Mouse (Mus musculus) v-Abl transformed pro-B cells (cell line): Measurements from ENCODE around the gene Tmed6.
"Not testable (repeated sequence)": the region's sequence is repeated elsewhere in the genome, so short reads cannot be mapped to it uniquely, and the experiment has no call there.

Experiments
- in situ Hi-C, 2 experiments: fragments of 400-800 bp; cut with MboI; formaldehyde crosslinking; loops; one replicate each; pipeline ENCODE4 v1.15.1; 2025; ENCODE audit not compliant: unreplicated experiment in 2 of 2

Tmed6 gene

GRCm38 (mm10) chr8:107065511-107066496 is at the start of gene Tmed6:
Tmed6 (minus strand) TSS chr8:107065644.
- in situ Hi-C loops = no loop called here

DNA sequence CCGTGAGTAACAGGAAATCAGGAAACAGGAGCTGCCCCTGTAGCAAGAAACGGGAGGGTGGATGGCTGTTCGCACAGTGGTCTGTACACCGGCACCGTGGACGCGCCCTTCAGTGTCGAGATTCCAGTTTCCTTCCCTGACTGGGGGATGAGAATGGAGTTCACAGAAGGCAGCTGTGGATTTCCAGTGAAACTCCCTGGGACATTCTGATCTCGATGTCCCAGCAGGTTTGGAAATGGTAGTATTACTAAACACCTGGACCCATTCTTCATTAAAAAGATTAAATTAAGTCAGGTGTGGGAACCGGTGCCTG is 49.5 kb upstream of the Tmed6 start:
- in situ Hi-C loops = loop anchor here in 1 of 2 experiments (5.0 kb wide), 1 partner anchor 207 kb away; no protein-coding TSS in a partner anchor

- in situ Hi-C loops = loop anchor here (5.0 kb wide), 1 partner anchor 208 kb away; no protein-coding TSS in a partner anchor
These were observed 48.9 kb upstream of the Tmed6 start for GRCm38 (mm10) chr8:107114150-107115007.

DNA sequence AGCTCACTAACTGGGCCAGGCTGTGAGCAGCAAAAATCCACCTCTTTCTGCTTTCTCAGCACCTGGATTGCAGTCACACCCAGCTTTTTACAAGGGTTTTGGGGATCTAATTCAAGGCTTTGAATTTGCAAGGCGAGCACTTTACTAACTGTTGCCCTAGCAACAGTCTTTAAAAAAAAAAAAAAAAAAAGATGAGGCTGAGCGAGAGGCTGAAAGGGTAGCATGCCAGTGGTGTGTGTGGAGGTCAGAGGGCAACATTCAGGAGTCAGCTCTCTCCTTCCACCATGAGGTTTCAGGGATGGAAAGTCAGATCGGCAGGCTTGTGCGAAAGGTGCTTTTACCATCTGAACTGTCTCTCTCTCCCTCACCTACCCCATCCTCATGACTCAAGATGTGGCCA is 47.8 kb upstream of the Tmed6 start:
- in situ Hi-C loops = loop anchor here in 1 of 2 experiments (5.0 kb wide), 1 partner anchor 209 kb away; no protein-coding TSS in a partner anchor

GRCm38 (mm10) chr8:107111340-107112105 is 46.1 kb upstream of the Tmed6 start:
- in situ Hi-C loops = loop anchor here in 1 of 2 experiments (5.0 kb wide), 1 partner anchor 211 kb away; no protein-coding TSS in a partner anchor

DNA sequence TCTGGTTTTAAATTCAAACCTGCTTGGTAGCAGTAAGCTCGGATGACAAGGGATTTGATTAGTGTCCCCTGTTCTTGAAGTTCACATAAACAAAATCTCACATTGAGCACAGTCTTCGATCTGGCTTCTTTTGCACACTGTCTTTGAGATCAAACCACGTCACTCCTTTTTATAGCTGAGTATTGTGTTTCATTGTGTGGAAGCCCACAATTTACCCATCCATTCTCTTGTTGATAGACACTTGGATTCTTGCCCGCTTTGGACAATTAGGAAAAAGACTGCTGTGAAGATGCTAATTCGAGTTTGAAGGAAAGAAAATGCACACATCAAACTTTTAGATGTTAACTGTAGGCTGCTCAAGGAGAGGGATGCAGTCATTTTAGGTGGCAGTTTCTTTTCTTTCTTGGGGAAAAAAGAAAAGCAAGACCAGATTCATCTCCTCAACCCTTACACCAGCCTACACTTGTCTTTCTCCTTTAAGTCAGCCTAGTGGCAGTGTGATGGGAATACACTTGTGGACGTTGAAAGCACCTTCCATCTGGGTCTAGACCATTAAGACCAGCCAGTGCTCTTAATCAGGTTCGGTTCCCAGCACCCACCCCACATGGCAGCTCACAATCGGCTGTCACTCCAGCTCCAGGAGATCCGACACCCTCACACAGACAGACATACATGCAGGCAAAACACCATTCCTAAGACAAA is 45.3 kb upstream of the Tmed6 start:
- in situ Hi-C loops = loop anchor here in 1 of 2 experiments (5.0 kb wide), 1 partner anchor 212 kb away; no protein-coding TSS in a partner anchor

GRCm38 (mm10) chr8:107109816-107110435 is 44.5 kb upstream of the Tmed6 start:
- in situ Hi-C loops = loop anchor here in 1 of 2 experiments (5.0 kb wide), 1 partner anchor 212 kb away; no protein-coding TSS in a partner anchor

DNA sequence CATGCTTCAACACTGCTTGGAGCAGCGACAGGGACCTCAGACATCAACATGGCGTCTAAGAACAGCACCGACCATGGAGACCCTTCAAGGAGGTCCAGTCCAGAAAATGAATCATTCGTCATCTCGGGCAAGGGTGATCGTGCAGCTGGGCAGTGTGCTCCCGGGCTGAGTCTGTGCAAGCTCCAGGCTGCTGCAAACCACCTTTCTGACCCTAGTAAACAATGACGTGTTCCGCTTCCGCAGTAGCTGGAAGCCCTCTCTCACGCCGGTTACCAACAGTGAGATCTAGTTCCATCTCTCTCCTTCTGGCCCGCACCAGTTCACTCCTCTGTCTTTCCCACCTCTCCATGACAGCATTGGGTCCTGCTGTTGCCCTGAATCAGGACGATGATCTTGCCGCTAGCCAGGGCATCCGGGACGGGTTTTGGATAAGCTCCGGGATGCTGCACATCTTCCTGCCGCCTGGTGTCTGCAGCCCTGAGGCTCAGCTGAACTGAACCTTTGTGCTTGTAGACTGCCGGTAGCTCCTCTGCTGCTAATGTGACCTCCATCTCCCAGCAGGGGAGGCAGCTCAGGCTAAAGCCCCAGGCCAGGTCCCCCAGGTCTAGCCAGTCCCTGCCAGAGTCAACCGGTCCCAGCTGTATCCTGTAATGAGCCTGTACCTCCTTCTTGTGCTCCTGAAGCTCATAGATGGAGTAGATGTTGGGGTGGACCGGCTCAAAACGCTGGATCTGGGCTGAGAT is 43.7 kb upstream of the Tmed6 start:
- in situ Hi-C loops = no loop called here

DNA sequence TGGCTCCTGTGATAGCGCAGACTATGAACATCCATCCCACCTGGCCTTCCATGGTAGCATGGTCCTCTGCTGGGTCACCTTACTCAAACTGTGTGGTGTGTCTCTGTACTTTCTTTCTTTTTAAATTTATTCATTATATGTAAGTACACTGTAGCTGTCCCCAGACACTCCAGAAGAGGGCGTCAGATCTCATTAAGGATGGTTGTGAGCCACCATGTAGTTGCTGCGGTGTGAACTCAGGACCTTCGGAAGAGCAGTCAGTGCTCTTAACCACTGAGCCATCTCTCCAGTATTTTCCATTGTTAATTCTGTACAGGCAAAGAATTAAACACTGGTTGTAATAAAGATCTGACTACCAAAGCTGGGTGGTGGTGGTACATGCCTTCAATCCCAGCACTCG is 42.6 kb upstream of the Tmed6 start:
- in situ Hi-C loops = not testable (repeated sequence)

DNA sequence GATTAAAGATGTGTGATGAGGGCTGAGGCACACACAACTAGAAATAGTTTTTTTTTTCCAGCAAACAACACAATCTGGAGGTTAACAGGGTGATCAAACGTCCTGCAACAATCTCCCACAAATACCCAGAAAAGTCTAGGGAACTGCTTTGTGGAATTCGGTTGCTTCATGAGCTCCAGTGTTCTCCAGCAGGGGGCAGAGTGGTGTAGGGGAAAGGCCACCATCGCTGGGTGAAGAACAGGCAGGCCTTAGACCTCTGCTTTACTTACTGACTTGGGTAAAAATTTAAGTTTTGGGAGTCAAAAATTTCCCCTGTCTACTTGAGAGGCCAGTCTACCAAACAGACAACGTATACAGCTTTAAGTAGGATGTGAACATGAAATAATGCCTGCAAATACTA is 39.1 kb upstream of the Tmed6 start:
- in situ Hi-C loops = loop anchor here in 1 of 2 experiments (5.0 kb wide), 1 partner anchor 473 kb away; no protein-coding TSS in a partner anchor

DNA sequence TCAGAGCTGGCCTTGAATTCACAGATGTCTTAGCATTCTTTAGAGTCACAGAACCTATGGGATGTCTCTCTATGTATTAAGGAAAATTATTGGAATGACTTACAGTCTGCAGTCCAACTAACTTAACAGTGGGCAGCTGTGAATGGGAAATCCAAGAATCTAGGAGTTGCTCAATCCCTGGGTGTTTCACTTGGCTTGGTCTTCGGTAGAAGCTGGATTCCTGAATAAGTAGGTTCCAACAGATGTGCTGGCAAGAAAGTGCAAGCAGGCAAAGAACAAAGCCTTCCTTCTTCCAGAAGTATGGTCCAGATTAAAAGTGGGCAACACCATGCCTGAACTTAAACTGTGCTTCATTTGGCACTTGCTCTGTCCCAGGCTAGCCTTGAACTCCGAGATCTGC is 35.2 kb upstream of the Tmed6 start:
- in situ Hi-C loops = loop anchor here in 1 of 2 experiments (5.0 kb wide), 1 partner anchor 477 kb away; no protein-coding TSS in a partner anchor

DNA sequence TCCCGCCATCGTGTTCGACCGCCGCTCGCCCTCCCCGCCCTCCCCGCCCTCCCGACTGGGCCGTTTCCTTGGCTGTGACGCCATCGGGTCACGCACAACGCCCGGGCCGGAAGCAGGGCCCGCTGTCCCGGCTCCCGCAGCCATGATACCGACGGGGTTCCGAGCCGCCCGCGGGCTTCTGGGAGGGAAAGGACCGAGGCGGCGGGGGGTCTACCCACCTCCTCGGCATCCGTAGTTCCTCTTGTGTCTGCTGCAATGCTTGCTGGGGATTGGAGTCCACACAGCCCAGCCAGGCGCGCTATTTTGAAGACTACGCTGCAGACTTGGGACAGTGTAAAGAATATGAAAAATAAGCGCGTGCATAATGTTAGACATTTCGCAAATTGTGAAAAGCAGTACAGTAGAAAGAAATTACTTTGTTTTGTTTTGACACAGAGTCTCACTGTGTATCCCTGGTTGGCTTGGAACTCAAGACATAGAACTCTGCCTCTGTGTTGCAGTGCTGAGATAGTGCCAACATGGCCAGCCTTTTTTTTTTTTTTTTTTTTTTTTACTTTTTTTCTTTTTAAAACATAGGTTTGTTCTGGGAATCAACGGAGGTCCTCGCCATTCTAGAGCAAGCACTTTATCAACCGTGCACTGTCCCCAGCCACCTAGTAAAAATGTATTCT is 31.1 kb upstream of the Tmed6 start, which contains the start of gene Terf2:
TSS of gene Terf2 (minus strand) at position 182 of the 671 bp plus-strand sequence.
- in situ Hi-C loops = no loop called here

- in situ Hi-C loops = no loop called here
These were observed 30.4 kb upstream of the Tmed6 start for GRCm38 (mm10) chr8:107095717-107096365.

DNA sequence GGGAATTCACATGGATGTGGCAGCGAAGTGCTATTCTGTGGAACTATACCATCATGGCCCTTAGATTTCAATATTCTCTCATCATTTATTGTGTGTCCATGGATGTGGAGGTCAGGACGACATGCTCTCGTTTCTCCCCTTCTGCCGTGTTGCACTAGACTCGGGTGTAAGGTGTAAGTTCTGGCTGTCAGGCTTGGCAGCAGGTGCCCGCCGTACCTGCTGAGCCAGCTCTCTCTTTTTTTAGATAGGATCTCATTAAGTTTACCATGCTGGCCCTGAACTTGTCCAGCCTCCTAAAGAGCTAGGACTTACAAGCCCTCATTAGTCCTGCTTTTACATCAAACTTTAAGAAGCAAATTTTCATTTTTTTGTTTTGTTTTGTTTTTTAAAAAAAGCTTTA is 25.1 kb upstream of the Tmed6 start:
- in situ Hi-C loops = no loop called here

- in situ Hi-C loops = no loop called here
These were observed 23.2 kb upstream of the Tmed6 start for GRCm38 (mm10) chr8:107088526-107089063.

DNA sequence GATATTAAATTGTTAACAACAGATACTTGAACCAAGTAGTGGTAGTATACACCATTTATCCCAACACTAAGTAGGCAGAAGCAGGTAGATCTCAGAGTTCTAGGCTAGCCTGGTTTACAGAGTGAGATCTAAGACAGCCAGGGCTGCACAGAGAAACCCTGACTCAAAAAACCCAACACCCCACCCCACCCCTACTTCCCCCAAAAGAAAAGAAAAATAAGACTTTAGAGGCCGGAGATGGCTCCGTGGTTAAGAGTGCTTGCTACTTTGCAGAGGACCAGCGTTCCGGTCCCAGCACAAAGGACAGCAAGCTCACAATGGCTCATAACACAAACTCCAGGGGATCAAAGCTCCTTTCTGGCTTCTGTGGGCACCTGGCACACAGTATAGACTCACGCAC is 20.6 kb upstream of the Tmed6 start:
- in situ Hi-C loops = no loop called here

GRCm38 (mm10) chr8:107085358-107085757 is 19.9 kb upstream of the Tmed6 start:
- in situ Hi-C loops = no loop called here
